Mouse (Mus musculus) c-Kit-positive CD71-positive TER-119-negative erythroid progenitor cells, embryonic 14.5 days (primary cell): ENCODE results near the gene Ak5.
"Not testable (repeated sequence)": the region's sequence is repeated elsewhere in the genome, so short reads cannot be mapped to it uniquely, and the experiment has no call there.

Experiments
- DNase-seq: peaks from one replicate; pipeline ENCODE4 v3.0.0-alpha.2; 2013; ENCODE audit warnings: low read depth

Ak5 gene

GRCm38 (mm10) chr3:152625061-152625820 lies 42.9 kb downstream of the Ak5 start:
- no peak for DNase-seq

GRCm38 (mm10) chr3:152620534-152620933 lies 47.6 kb downstream of the Ak5 start:
- no peak for DNase-seq

- DNase-seq = no peak
These were observed 48.1 kb downstream of the Ak5 start for GRCm38 (mm10) chr3:152620058-152620457.

- no peak for DNase-seq
These were observed 59.1 kb downstream of the Ak5 start for GRCm38 (mm10) chr3:152609076-152609475.

- DNase-seq = no peak
These were observed 62.3 kb downstream of the Ak5 start for GRCm38 (mm10) chr3:152605849-152606248.

GRCm38 (mm10) chr3:152599679-152600078 lies 68.5 kb downstream of the Ak5 start:
- DNase-seq = no peak

GRCm38 (mm10) chr3:152596406-152597050 lies 71.6 kb downstream of the Ak5 start:
- no peak for DNase-seq

- no peak for DNase-seq
These were observed 75.3 kb downstream of the Ak5 start for GRCm38 (mm10) chr3:152592767-152593425.

GRCm38 (mm10) chr3:152590491-152590890 lies 77.7 kb downstream of the Ak5 start:
- no peak for DNase-seq

GRCm38 (mm10) chr3:152589101-152589500 lies 79.1 kb downstream of the Ak5 start:
- not testable (repeated sequence) for DNase-seq

GRCm38 (mm10) chr3:152587007-152587406 lies 81.2 kb downstream of the Ak5 start:
- DNase-seq = no peak

- no peak for DNase-seq
These were observed 82.0 kb downstream of the Ak5 start for GRCm38 (mm10) chr3:152586191-152586590.

GRCm38 (mm10) chr3:152585581-152585980 lies 82.6 kb downstream of the Ak5 start:
- DNase-seq = no peak

GRCm38 (mm10) chr3:152583033-152583432 lies 85.1 kb downstream of the Ak5 start:
- no peak for DNase-seq

GRCm38 (mm10) chr3:152581853-152582252 lies 86.3 kb downstream of the Ak5 start:
- DNase-seq = not testable (repeated sequence)

GRCm38 (mm10) chr3:152579984-152580591 lies 88.1 kb downstream of the Ak5 start:
- DNase-seq = no peak

GRCm38 (mm10) chr3:152578282-152579228 lies 89.6 kb downstream of the Ak5 start:
- no peak for DNase-seq

GRCm38 (mm10) chr3:152577763-152578162 lies 90.4 kb downstream of the Ak5 start:
- no peak for DNase-seq

GRCm38 (mm10) chr3:152577273-152577672 lies 90.9 kb downstream of the Ak5 start:
- no peak for DNase-seq

- DNase-seq = no peak
These were observed 98.9 kb downstream of the Ak5 start for GRCm38 (mm10) chr3:152569242-152569605.

- DNase-seq = no peak
These were observed 99.5 kb downstream of the Ak5 start for GRCm38 (mm10) chr3:152568455-152569241.
